8 mouse cellular contexts compared by ENCODE assay signal in genomic region chr12:104472601-104473424, GRCm38 (mm10). TPM values are rescaled to one million over a fixed set of nuclear protein-coding genes. Genes with fewer than 3 reads are reported as not detected.
DNase-seq lines count a peak whose midpoint lies in the region; ATAC-seq lines count a peak whose summit lies in the region.

Gene Gsc, minus strand, starts transcription at chr12:104473330.

- H3K27ac ChIP-seq in embryonic facial prominence, embryonic 12.5 days = peak within 1 kb of the TSS; percentile 96
- H3K27ac ChIP-seq in neural tube, embryonic 13.5 days (replicated peaks) = no peak within 1 kb of the TSS

- H3K4me2 ChIP-seq in embryonic facial prominence, embryonic 12.5 days (replicated peaks) = peak within 1 kb of the TSS; percentile 92
- H3K4me2 ChIP-seq in neural tube, embryonic 13.5 days = peak within 1 kb of the TSS; percentile 64

- DNase-seq in right cerebral cortex, postnatal 4 days = peak; percentile 32
- no peak for DNase-seq in right cerebral cortex, postnatal 25 days
- DNase-seq in heart, postnatal 4 days = peak; percentile 47
- DNase-seq in liver = peak; percentile 33
- DNase-seq in adipocyte (ENCODE audit: low spot score) = no peak

- peaks cover 35% of the 10 kb centered on the region for H3K27me3 ChIP-seq in embryonic facial prominence, embryonic 12.5 days
- peaks cover 96% of the 10 kb centered on the region for H3K27me3 ChIP-seq in neural tube, embryonic 13.5 days

- ATAC-seq in embryonic facial prominence, embryonic 12.5 days (ENCODE audit: insufficient number of reproducible peaks, insufficient read depth, low FRiP score, low TSS enrichment) = peak; percentile 78
- ATAC-seq in neural tube, embryonic 13.5 days (ENCODE audit: low read depth) = peak; percentile 45; the same call in 1 of the 2 replicates
- no peak for ATAC-seq in CD4-positive, CD25-positive, alpha-beta regulatory T cell, adult 4 months

- no peaks in the 10 kb centered on the region for H3K36me3 ChIP-seq in embryonic facial prominence, embryonic 12.5 days
- no peaks in the 10 kb centered on the region for H3K36me3 ChIP-seq in neural tube, embryonic 13.5 days

- H3K9me3 ChIP-seq in embryonic facial prominence, embryonic 12.5 days = no peaks in the 10 kb centered on the region
- no peaks in the 10 kb centered on the region for H3K9me3 ChIP-seq in neural tube, embryonic 13.5 days

- peak within 1 kb of the TSS; percentile 69 for H3K4me3 ChIP-seq in embryonic facial prominence, embryonic 12.5 days
- H3K4me3 ChIP-seq in neural tube, embryonic 13.5 days = peak within 1 kb of the TSS; percentile 39

- under 1% methylated on average over 86 of the region's 97 CpGs for WGBS in embryonic facial prominence, embryonic 12.5 days
- WGBS in neural tube, embryonic 13.5 days = under 1% methylated on average over 92 of the region's 97 CpGs

- peaks cover 19% of the 10 kb centered on the region for H3K4me1 ChIP-seq in embryonic facial prominence, embryonic 12.5 days
- peaks cover 40% of the 10 kb centered on the region for H3K4me1 ChIP-seq in neural tube, embryonic 13.5 days (replicated peaks)

- H3K9ac ChIP-seq in embryonic facial prominence, embryonic 12.5 days = peak within 1 kb of the TSS; percentile 92
- peak within 1 kb of the TSS; percentile 43; the same call in 1 of the 2 replicates for H3K9ac ChIP-seq in neural tube, embryonic 13.5 days

RNA-seq across cellular contexts. Expression of gene Gsc, which starts in this region (rescaled TPM):
- polyA plus RNA-seq in embryonic facial prominence, embryonic 12.5 days (2016; fragmentation: Nextera tagmentation; extraction: Ambion mirVana) = 47.2 and 64.8 TPM in 2 replicates
- total RNA-seq in heart, postnatal 4 days (2021) = under 1 TPM in 1 of 2 experiments, not detected in 1; 0.20 TPM
- polyA plus RNA-seq in neural tube, embryonic 13.5 days (2015; fragmentation: Nextera tagmentation; extraction: Ambion mirVana) = not detected in 2 replicates
- not detected for polyA plus RNA-seq in CD4-positive, CD25-positive, alpha-beta regulatory T cell, adult 4 months (2017; shearing (Covaris generic))

Comparison
In these comparisons a context has a peak if more than half of its experiments do, and no peak if none do; other contexts are left out.
1. RNA of gene Gsc (polyA plus RNA-seq): 47.2 to 64.8 TPM in embryonic facial prominence, embryonic 12.5 days; not detected in neural tube, embryonic 13.5 days and not detected in CD4-positive, CD25-positive, alpha-beta regulatory T cell, adult 4 months; every median in the first group is over 10 times any median in the second.
2. DNase-seq: peak in right cerebral cortex, postnatal 4 days (single experiment) and liver (single experiment); none in right cerebral cortex, postnatal 25 days (single experiment) and adipocyte (single experiment).
3. Peak in DNase-seq in heart, postnatal 4 days; RNA of the gene not detected or under 1 TPM.
4. Peak in ATAC-seq, H3K4me3 ChIP-seq, H3K9ac ChIP-seq and H3K4me2 ChIP-seq in neural tube, embryonic 13.5 days; RNA of the gene not detected or under 1 TPM.